Mouse (Mus musculus) Patski (cell line): ENCODE results near the gene Gm3512. TPM values are rescaled to one million over a fixed set of nuclear protein-coding genes. Genes with fewer than 3 reads are reported as not detected.
"Not testable (repeated sequence)": the region's sequence is repeated elsewhere in the genome, so short reads cannot be mapped to it uniquely, and the experiment has no call there.

ENCODE experiments used
- ATAC-seq: fragments of 100-300 bp; one replicate; pipeline ENCODE4 v1.8.0; 2021
- CTCF ChIA-PET: fragments of 350-600 bp; sonication (Branson Sonifier 250); formaldehyde crosslinking; loops from one replicate; lab custom pipeline; 2022; ENCODE audit warnings: inconsistent platforms; lab: Charles Lee
- POLR2A ChIA-PET: fragments of 350-600 bp; sonication (Branson Sonifier 250); formaldehyde crosslinking; loops from one replicate; lab custom pipeline; 2022; ENCODE audit warnings: antibody characterized with exemption, inconsistent platforms; lab: Charles Lee
- DNase-seq: peaks from one replicate; pipeline ENCODE4 v3.0.0-alpha.2; 2011; ENCODE audit warnings: low read depth, low spot score
- H3K27me3 ChIP-seq: fragments of 371-371 bp; one replicate; pipeline ENCODE4 v1.5.1; 2021
- in situ Hi-C: fragments of 300-500 bp; cut with MboI; formaldehyde crosslinking; loops from 3 replicates; pipeline ENCODE4 v1.11.1; 2018; ENCODE audit warnings: low pct_unique_long_range_greater_than_20kb, mixed read lengths
- polyA plus RNA-seq: library from polyadenylated mRNA; unstranded; gene quantifications from one replicate; pipeline ENCODE4 v1.2.3, GENCODE M21; 2021

Gm3512 gene
- 0.87 TPM for polyA plus RNA-seq

GRCm38 (mm10) chr14:7174483-7174971 is at the start of gene Gm3512:
TSS of gene Gm3512 (minus strand) at chr14:7174533.
- ATAC-seq, CTCF ChIA-PET, in situ Hi-C loops, DNase-seq, H3K27me3 ChIP-seq, POLR2A ChIA-PET: not testable (repeated sequence)

GRCm38 (mm10) chr14:7200070-7200469 is 25.7 kb upstream of the Gm3512 start:
- DNase-seq, POLR2A ChIA-PET, in situ Hi-C loops, CTCF ChIA-PET, H3K27me3 ChIP-seq, ATAC-seq: not testable (repeated sequence)

- CTCF ChIA-PET, in situ Hi-C loops, ATAC-seq, H3K27me3 ChIP-seq, DNase-seq, POLR2A ChIA-PET: not testable (repeated sequence)
Observed at GRCm38 (mm10) chr14:7194440-7194839, 20.1 kb upstream of the Gm3512 start, which contains the start of gene Gm16434. TSS of gene Gm16434 (minus strand) at chr14:7194540.

- in situ Hi-C loops, CTCF ChIA-PET, H3K27me3 ChIP-seq, POLR2A ChIA-PET, DNase-seq, ATAC-seq: not testable (repeated sequence)
Observed at GRCm38 (mm10) chr14:7125312-7125711, 49.0 kb downstream of the Gm3512 start, which contains the start of gene Gm6676. TSS of gene Gm6676 (minus strand) at chr14:7125412.

- in situ Hi-C loops, CTCF ChIA-PET, POLR2A ChIA-PET, DNase-seq, H3K27me3 ChIP-seq, ATAC-seq: not testable (repeated sequence)
Observed at GRCm38 (mm10) chr14:7105124-7105802, 69.1 kb downstream of the Gm3512 start.

Other genes starting within 250 kb of the Gm3512 start
- gene Gm6356, start 200.7 kb downstream of the Gm3512 start, polyA plus RNA-seq: not detected
- not detected for gene Gm10406, start 147.1 kb downstream of the Gm3512 start, polyA plus RNA-seq
- gene Gm3685, start 129.6 kb downstream of the Gm3512 start, polyA plus RNA-seq: not detected
- gene Gm3696, start 73.9 kb downstream of the Gm3512 start, polyA plus RNA-seq: 0.45 TPM
- gene Gm6676, start 49.1 kb downstream of the Gm3512 start, polyA plus RNA-seq: not detected
- not detected for gene Gm16434, start 20.0 kb upstream of the Gm3512 start, polyA plus RNA-seq
- gene Gm3727, start 90.2 kb upstream of the Gm3512 start, polyA plus RNA-seq: not detected
- gene Gm3739, start 140.5 kb upstream of the Gm3512 start, polyA plus RNA-seq: not detected
- gene Gm5797, start 157.9 kb upstream of the Gm3512 start, polyA plus RNA-seq: not detected
- gene Gm8374, start 190.6 kb upstream of the Gm3512 start, polyA plus RNA-seq: not detected